Comparison of ENCODE assay signal across 10 mouse cellular contexts in genomic region chr10:22151056-22151862, GRCm38 (mm10). TPM values are rescaled to one million over a fixed set of nuclear protein-coding genes. Genes with fewer than 3 reads are reported as not detected.
DNase-seq lines count a peak whose midpoint lies in the region; ATAC-seq and TF ChIP-seq lines count a peak whose summit lies in the region.
"Not testable (repeated sequence)": the region's sequence is repeated elsewhere in the genome, so short reads cannot be mapped to it uniquely, and the experiment has no call there.
"Had no signal": no experiment of that assay in that cellular context is flagged by ENCODE, and none has a peak within 500 bp of the region (broad histone marks: within the 10 kb centered on the region; RNA-seq: fewer than 3 reads in every experiment).

No protein-coding gene starts in this region.

- not testable (repeated sequence) for TF ChIP-seq CTCF in E14TG2a.4 (conservative IDR thresholded peaks at IDR 0.05; ENCODE audit: low read length)

- TF ChIP-seq POLR2A in myocyte (IDR thresholded peaks at IDR 0.05; ENCODE audit: insufficient read length, low read depth), result not testable (repeated sequence)

- peak; percentile 29 for DNase-seq in embryo, embryonic 9.5 days (ENCODE audit: extremely low spot score)
- DNase-seq in gastrocnemius, postnatal 10 days, result peak; percentile 17
- DNase-seq in hindbrain, embryonic 11.5 days (ENCODE audit: low spot score), result not testable (repeated sequence)

- H3ac ChIP-seq in myocyte (ENCODE audit: control insufficient read depth, insufficient read length), result not testable (repeated sequence)

- peaks cover 25% of the 10 kb centered on the region for H3K4me1 ChIP-seq in E14TG2a.4 (replicated peaks; ENCODE audit: low read depth, low read length)
- H3K4me1 ChIP-seq in hindbrain, embryonic 11.5 days (replicated peaks; ENCODE audit: control insufficient read depth, insufficient read depth, low read length); kidney, embryonic 16.5 days (ENCODE audit: insufficient read depth, low read length); liver, embryonic 16.5 days (ENCODE audit: control insufficient read depth, low read depth, low read length); stomach, embryonic 14.5 days (ENCODE audit: control insufficient read depth, insufficient read depth, low read length): not testable (repeated sequence)

- H3K27me3 ChIP-seq in E14TG2a.4 (ENCODE audit: insufficient read depth, low read length), result peaks cover 13% of the 10 kb centered on the region
- peaks cover 30% of the 10 kb centered on the region for H3K27me3 ChIP-seq in hindbrain, embryonic 11.5 days (ENCODE audit: control insufficient read depth, insufficient read depth, low read length)
- H3K27me3 ChIP-seq in kidney, embryonic 16.5 days (ENCODE audit: insufficient read depth, low read length), result peaks cover 36% of the 10 kb centered on the region
- H3K27me3 ChIP-seq in liver, embryonic 16.5 days (ENCODE audit: control insufficient read depth, insufficient read depth, low read depth, low read length), result peaks cover 68% of the 10 kb centered on the region
- H3K27me3 ChIP-seq in myocyte (ENCODE audit: control insufficient read depth, insufficient read depth, insufficient read length), result peaks cover 37% of the 10 kb centered on the region
- peaks cover 18% of the 10 kb centered on the region for H3K27me3 ChIP-seq in stomach, embryonic 14.5 days (ENCODE audit: control insufficient read depth, insufficient read depth, low read length)

- not testable (repeated sequence) for H3K9ac ChIP-seq in hindbrain, embryonic 11.5 days (ENCODE audit: low read depth, low read length); kidney, embryonic 16.5 days (replicated peaks; ENCODE audit: low read length); liver, embryonic 16.5 days (ENCODE audit: low read depth, low read length); stomach, embryonic 14.5 days (replicated peaks; ENCODE audit: low read depth, low read length)

- peak overlapping the region; percentile 28; the same call in 1 of the 2 replicates for H3K4me2 ChIP-seq in hindbrain, embryonic 11.5 days (replicated peaks; ENCODE audit: low read depth, low read length)
- H3K4me2 ChIP-seq in kidney, embryonic 16.5 days (replicated peaks; ENCODE audit: low read depth, low read length), result peak overlapping the region; percentile 99
- peak overlapping the region; percentile 34; the same call in 1 of the 2 replicates for H3K4me2 ChIP-seq in liver, embryonic 16.5 days (ENCODE audit: low read depth, low read length)
- H3K4me2 ChIP-seq in myocyte (ENCODE audit: low read depth), result peak overlapping the region; percentile 88
- peak overlapping the region; percentile 97 for H3K4me2 ChIP-seq in stomach, embryonic 14.5 days (replicated peaks; ENCODE audit: low read depth, low read length)

- H3K79me2 ChIP-seq in myocyte (ENCODE audit: control insufficient read depth, insufficient read depth), result not testable (repeated sequence)

- not testable (repeated sequence) for ATAC-seq in hindbrain, embryonic 11.5 days (ENCODE audit: low FRiP score); kidney, embryonic 16.5 days (ENCODE audit: low FRiP score, low TSS enrichment); liver, embryonic 16.5 days (ENCODE audit: low read depth); stomach, embryonic 14.5 days (ENCODE audit: insufficient number of reproducible peaks, insufficient read depth, low FRiP score, low read depth)

- H3K36me3 ChIP-seq in E14TG2a.4 (ENCODE audit: insufficient read depth, low read length); hindbrain, embryonic 11.5 days (ENCODE audit: control insufficient read depth, insufficient read depth, low read length); kidney, embryonic 16.5 days (ENCODE audit: insufficient read depth, low read length); liver, embryonic 16.5 days (ENCODE audit: control insufficient read depth, insufficient read depth); myocyte (ENCODE audit: control insufficient read depth, insufficient read depth); stomach, embryonic 14.5 days (ENCODE audit: control insufficient read depth, insufficient read depth, low read length): not testable (repeated sequence)

- H3K4me3 ChIP-seq in E14TG2a.4 (replicated peaks; ENCODE audit: low read length), result peak overlapping the region; percentile 50
- 0 out of 2 replicates have a peak overlapping the region, but pooled peaks have one; percentile 8 for H3K4me3 ChIP-seq in hindbrain, embryonic 11.5 days (ENCODE audit: low read depth, low read length)
- peak overlapping the region; percentile 75 for H3K4me3 ChIP-seq in kidney, embryonic 16.5 days (ENCODE audit: low read length)
- not testable (repeated sequence) for H3K4me3 ChIP-seq in liver, embryonic 16.5 days (ENCODE audit: low read depth, low read length); myocyte
- 0 out of 2 replicates have a peak overlapping the region, but pooled peaks have one; percentile 61 for H3K4me3 ChIP-seq in stomach, embryonic 14.5 days (ENCODE audit: low read depth, low read length)

- not testable (repeated sequence) for H3K27ac ChIP-seq in hindbrain, embryonic 11.5 days (ENCODE audit: low read depth, low read length); kidney, embryonic 16.5 days (ENCODE audit: low read length); liver, embryonic 16.5 days (ENCODE audit: low read length); stomach, embryonic 14.5 days (ENCODE audit: low read length)

- 1% methylated on average over 48 of the region's 55 CpGs for WGBS in hindbrain, embryonic 11.5 days
- under 1% methylated on average over 54 of the region's 55 CpGs for WGBS in kidney, embryonic 16.5 days
- WGBS in liver, embryonic 16.5 days (ENCODE audit: insufficient replicate concordance), result 2% methylated on average over 54 of the region's 55 CpGs
- under 1% methylated on average over 54 of the region's 55 CpGs for WGBS in stomach, embryonic 14.5 days

- H3K9me3 ChIP-seq in E14TG2a.4 (ENCODE audit: low read length); hindbrain, embryonic 11.5 days (ENCODE audit: control insufficient read depth, low read length); kidney, embryonic 16.5 days (ENCODE audit: low read length); liver, embryonic 16.5 days (replicated peaks; ENCODE audit: control insufficient read depth, low read length); stomach, embryonic 14.5 days (ENCODE audit: control insufficient read depth, low read depth, low read length): not testable (repeated sequence)

RNA-seq across cellular contexts. Expression of gene E030030I06Rik, which starts 2.2 kb away (rescaled TPM):
- total RNA-seq in gastrocnemius, postnatal 10 days (2021), result 1 to 10 TPM in 1 of 2 experiments, under 1 TPM in 1; 0.52 to 2.8 TPM
- polyA plus RNA-seq in hindbrain, embryonic 11.5 days (2014; fragmentation: Nextera tagmentation; extraction: Ambion mirVana), result 15.1 and 16.6 TPM in 2 replicates
- 30.1 and 31.6 TPM in 2 replicates for polyA plus RNA-seq in kidney, embryonic 16.5 days (2015; fragmentation: Nextera tagmentation; extraction: Ambion mirVana)
- 3.1 and 3.5 TPM in 2 replicates for polyA plus RNA-seq in liver, embryonic 16.5 days (2015; fragmentation: Nextera tagmentation; extraction: Ambion mirVana)
- polyA plus RNA-seq in myocyte (2012; fragmentation: generic; extraction: Trizol), result 5.8 TPM
- 31.4 and 36.3 TPM in 2 replicates for polyA plus RNA-seq in stomach, embryonic 14.5 days (2014; fragmentation: Nextera tagmentation; extraction: Ambion mirVana)
- total RNA-seq: megakaryocyte-erythroid progenitor cell, adult 5-6 weeks had no signal

RNA-seq across cellular contexts. Expression of gene Raet1e, which starts 7.1 kb away (rescaled TPM):
- total RNA-seq in gastrocnemius, postnatal 10 days (2021), result under 1 TPM; 0.16 to 0.50 TPM
- 10.7 and 11.7 TPM in 2 replicates for polyA plus RNA-seq in hindbrain, embryonic 11.5 days (2014; fragmentation: Nextera tagmentation; extraction: Ambion mirVana)
- polyA plus RNA-seq in kidney, embryonic 16.5 days (2015; fragmentation: Nextera tagmentation; extraction: Ambion mirVana), result 12.5 and 13.1 TPM in 2 replicates
- 1.7 and 2.4 TPM in 2 replicates for polyA plus RNA-seq in liver, embryonic 16.5 days (2015; fragmentation: Nextera tagmentation; extraction: Ambion mirVana)
- 22.0 TPM for polyA plus RNA-seq in myocyte (2012; fragmentation: generic; extraction: Trizol)
- 11.3 and 12.5 TPM in 2 replicates for polyA plus RNA-seq in stomach, embryonic 14.5 days (2014; fragmentation: Nextera tagmentation; extraction: Ambion mirVana)
- total RNA-seq: gastrocnemius, postnatal 25 days; megakaryocyte-erythroid progenitor cell, adult 5-6 weeks had no signal

RNA-seq across cellular contexts. Expression of gene H60b, which starts 7.1 kb away (rescaled TPM):
- total RNA-seq in gastrocnemius, postnatal 10 days (2021), result under 1 TPM; 0.21 to 0.43 TPM
- 1.7 and 2.9 TPM in 2 replicates for polyA plus RNA-seq in hindbrain, embryonic 11.5 days (2014; fragmentation: Nextera tagmentation; extraction: Ambion mirVana)
- polyA plus RNA-seq in kidney, embryonic 16.5 days (2015; fragmentation: Nextera tagmentation; extraction: Ambion mirVana), result 1.5 and 1.7 TPM in 2 replicates
- polyA plus RNA-seq in liver, embryonic 16.5 days (2015; fragmentation: Nextera tagmentation; extraction: Ambion mirVana), result 0.12 TPM in 1 of 2 replicates, not detected in the other
- polyA plus RNA-seq in myocyte (2012; fragmentation: generic; extraction: Trizol), result 0.24 TPM
- polyA plus RNA-seq in stomach, embryonic 14.5 days (2014; fragmentation: Nextera tagmentation; extraction: Ambion mirVana), result 0.78 and 1.1 TPM in 2 replicates
- total RNA-seq: gastrocnemius, postnatal 25 days; megakaryocyte-erythroid progenitor cell, adult 5-6 weeks had no signal

Comparison
In these comparisons a context has a peak if more than half of its experiments do, and no peak if none do; other contexts are left out.
1. H3K4me2 ChIP-seq: peak in every context shown above with its lines; median percentile 99 in kidney, embryonic 16.5 days; 97 in stomach, embryonic 14.5 days; 88 in myocyte; 34 in liver, embryonic 16.5 days; 28 in hindbrain, embryonic 11.5 days.